Mouse (Mus musculus) monocyte, adult 5-6 weeks (primary cell): ENCODE results near the gene Dyrk1a. TPM values are rescaled to one million over a fixed set of nuclear protein-coding genes. Genes with fewer than 3 reads are reported as not detected.

ENCODE experiments used
- ATAC-seq: fragments of 153-309, 156-312 bp; replicated peaks from 2 replicates; pipeline ENCODE4 v1.8.0; 2017; ENCODE audit warnings: mild to moderate bottlenecking; ENCODE audit not compliant: low TSS enrichment, insufficient number of reproducible peaks, severe bottlenecking, poor library complexity, low FRiP score
- total RNA-seq: library from RNA; stranded (forward); fragments of 200-1000, 200-491, 200-594 nt; gene quantifications from 3 replicates; pipeline ENCODE4 v1.2.3, GENCODE M21; 2017

Gene Dyrk1a
- total RNA-seq, 1 experiment from 2014 or later = 95.1 TPM

GRCm38 (mm10) chr16:94617255-94617654 lies 47.4 kb downstream of the Dyrk1a start:
- no peak for ATAC-seq

- peak; percentile 87 for ATAC-seq
Observed at GRCm38 (mm10) chr16:94618543-94618942, 48.7 kb downstream of the Dyrk1a start.

GRCm38 (mm10) chr16:94619301-94619700 lies 49.5 kb downstream of the Dyrk1a start:
- ATAC-seq = no peak

- ATAC-seq = no peak
Observed at GRCm38 (mm10) chr16:94624871-94625270, 55.1 kb downstream of the Dyrk1a start.

GRCm38 (mm10) chr16:94625639-94626038 lies 55.8 kb downstream of the Dyrk1a start:
- no peak for ATAC-seq

GRCm38 (mm10) chr16:94627736-94628135 lies 57.9 kb downstream of the Dyrk1a start:
- no peak for ATAC-seq

GRCm38 (mm10) chr16:94628976-94629729 lies 59.3 kb downstream of the Dyrk1a start:
- ATAC-seq = no peak

GRCm38 (mm10) chr16:94631984-94632383 lies 62.2 kb downstream of the Dyrk1a start:
- peak; percentile 96 for ATAC-seq

GRCm38 (mm10) chr16:94632424-94632963 lies 62.7 kb downstream of the Dyrk1a start:
- ATAC-seq = no peak

- ATAC-seq = no peak
Observed at GRCm38 (mm10) chr16:94633012-94633411, 63.2 kb downstream of the Dyrk1a start.

GRCm38 (mm10) chr16:94637423-94637822 lies 67.6 kb downstream of the Dyrk1a start:
- ATAC-seq = no peak

GRCm38 (mm10) chr16:94641799-94642198 lies 72.0 kb downstream of the Dyrk1a start:
- ATAC-seq = no peak

- ATAC-seq = no peak
Observed at GRCm38 (mm10) chr16:94647153-94647552, 77.3 kb downstream of the Dyrk1a start.

- ATAC-seq = peak; percentile 61
Observed at GRCm38 (mm10) chr16:94647925-94648324, 78.1 kb downstream of the Dyrk1a start.

- ATAC-seq = no peak
Observed at GRCm38 (mm10) chr16:94649861-94650260, 80.1 kb downstream of the Dyrk1a start.

GRCm38 (mm10) chr16:94652091-94652713 lies 82.4 kb downstream of the Dyrk1a start:
- no peak for ATAC-seq

- no peak for ATAC-seq
Observed at GRCm38 (mm10) chr16:94655083-94655482, 85.3 kb downstream of the Dyrk1a start.

GRCm38 (mm10) chr16:94656891-94657290 lies 87.1 kb downstream of the Dyrk1a start:
- ATAC-seq = no peak

- ATAC-seq = no peak
Observed at GRCm38 (mm10) chr16:94659394-94659793, 89.6 kb downstream of the Dyrk1a start.

GRCm38 (mm10) chr16:94660221-94660620 lies 90.4 kb downstream of the Dyrk1a start:
- no peak for ATAC-seq
